Mouse (Mus musculus): ENCODE data around the gene Ifrd2.

Gene Ifrd2

DNA sequence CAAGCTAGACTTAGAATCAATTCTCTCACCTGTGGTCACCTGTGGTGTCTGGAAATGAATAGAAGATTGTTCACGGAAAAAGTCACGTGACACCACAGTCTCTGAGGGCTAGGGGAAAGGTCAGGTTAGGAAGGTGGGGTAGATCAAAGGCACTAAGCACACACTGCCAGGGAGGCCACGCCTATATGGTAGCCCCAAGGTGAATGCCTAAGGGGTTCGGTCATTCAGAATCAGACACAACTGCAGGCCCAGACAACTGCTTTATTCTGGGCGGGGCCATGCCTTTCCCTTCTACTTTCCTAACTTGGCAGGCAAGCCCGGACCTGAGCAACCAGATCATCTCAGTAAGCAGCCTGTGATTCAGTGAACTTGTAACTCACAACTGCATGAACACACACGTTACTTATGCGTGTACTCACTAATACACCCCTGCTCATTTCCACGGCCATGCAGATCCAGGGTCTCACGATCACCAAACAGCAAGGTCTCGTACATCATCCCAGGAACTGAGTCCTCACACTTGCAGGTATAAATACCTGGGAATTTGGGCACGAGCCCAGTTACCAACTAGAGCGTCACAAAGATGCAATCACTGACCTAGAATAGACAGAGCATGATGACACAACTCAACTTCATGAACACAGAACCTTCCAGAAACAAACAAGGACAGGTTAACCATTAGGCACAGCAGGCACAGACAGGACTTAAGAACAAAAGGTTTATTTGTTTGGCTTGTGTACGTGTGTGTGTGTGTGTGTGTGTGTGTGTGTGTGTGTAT is 11.7 kb upstream of the Ifrd2 start:
- no peak for DNase-seq (ENCODE audit: low spot score)

DNA sequence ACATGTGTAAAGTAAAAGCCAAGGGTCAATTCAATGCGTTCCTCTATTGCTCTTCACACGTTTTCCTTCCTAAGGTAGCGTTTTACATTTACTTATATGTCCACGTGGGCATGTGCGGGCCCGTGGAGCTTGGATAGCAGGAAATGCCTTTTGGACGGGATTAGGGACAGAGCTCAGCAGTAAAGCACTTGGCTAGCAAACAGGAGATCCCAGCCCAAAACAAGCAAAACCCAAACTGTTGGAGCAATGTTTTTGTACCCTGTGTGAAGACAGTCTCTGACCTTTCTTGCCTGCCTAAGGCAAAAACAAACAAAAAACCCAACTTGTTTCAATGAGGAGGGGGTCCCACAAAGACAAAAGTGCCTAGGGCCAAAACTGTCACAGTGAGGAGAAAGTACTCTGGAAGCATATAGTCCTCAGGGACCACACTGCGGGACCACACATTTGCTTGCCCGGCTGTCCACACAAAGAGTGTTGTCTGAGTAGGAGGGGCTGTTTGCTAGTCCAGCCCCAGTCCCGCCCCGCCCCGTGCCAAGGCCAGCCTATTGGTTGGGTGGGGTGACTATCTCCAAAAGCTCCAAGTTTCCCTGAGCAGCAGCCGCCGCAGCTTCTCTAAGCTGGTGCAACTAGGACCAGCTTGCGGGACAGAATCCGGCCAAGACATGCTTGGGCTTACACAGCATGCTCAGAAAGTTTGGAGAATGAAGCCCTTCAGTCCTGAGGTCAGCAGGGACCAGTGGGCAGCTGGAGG is 10.9 kb upstream of the Ifrd2 start, which contains the start of gene Hyal1:
TSS of gene Hyal1 (plus strand) at position 571 of the 751 bp plus-strand sequence.
- peak; percentile 82 for DNase-seq (ENCODE audit: low spot score)

DNA sequence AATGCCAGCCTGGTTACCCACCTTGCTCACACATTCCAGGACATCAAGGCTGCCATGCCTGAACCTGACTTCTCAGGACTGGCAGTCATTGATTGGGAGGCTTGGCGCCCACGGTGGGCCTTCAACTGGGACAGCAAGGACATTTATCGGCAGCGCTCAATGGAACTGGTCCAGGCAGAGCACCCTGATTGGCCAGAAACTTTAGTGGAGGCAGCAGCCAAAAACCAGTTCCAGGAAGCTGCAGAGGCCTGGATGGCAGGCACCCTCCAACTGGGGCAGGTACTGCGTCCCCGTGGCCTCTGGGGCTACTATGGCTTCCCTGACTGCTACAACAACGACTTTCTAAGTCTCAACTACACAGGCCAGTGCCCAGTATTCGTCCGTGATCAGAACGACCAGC is 9.6 kb upstream of the Ifrd2 start:
- no peak for DNase-seq (ENCODE audit: low spot score)

DNA sequence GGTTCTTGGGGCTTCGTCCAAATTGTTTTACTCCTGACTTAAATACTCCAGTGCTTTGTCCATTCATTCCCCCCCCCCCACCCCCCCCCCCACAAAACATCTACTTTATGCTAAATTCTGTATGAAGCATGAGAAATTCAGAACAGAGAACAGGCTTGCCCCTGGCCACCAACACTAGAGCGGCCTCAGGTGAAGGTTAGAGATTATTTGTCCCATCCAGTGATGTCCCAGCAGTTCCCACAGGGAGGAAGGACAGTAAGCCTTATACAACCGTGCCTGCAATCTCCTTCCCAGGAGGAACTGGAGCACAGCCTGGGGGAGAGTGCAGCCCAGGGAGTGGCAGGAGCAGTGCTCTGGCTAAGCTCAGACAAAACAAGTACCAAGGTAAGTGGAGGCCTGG is 8.9 kb upstream of the Ifrd2 start, which contains the start of gene Naa80:
TSS of gene Naa80 (plus strand) at position 301 of the 400 bp plus-strand sequence.
- DNase-seq (ENCODE audit: low spot score), result no peak

DNA sequence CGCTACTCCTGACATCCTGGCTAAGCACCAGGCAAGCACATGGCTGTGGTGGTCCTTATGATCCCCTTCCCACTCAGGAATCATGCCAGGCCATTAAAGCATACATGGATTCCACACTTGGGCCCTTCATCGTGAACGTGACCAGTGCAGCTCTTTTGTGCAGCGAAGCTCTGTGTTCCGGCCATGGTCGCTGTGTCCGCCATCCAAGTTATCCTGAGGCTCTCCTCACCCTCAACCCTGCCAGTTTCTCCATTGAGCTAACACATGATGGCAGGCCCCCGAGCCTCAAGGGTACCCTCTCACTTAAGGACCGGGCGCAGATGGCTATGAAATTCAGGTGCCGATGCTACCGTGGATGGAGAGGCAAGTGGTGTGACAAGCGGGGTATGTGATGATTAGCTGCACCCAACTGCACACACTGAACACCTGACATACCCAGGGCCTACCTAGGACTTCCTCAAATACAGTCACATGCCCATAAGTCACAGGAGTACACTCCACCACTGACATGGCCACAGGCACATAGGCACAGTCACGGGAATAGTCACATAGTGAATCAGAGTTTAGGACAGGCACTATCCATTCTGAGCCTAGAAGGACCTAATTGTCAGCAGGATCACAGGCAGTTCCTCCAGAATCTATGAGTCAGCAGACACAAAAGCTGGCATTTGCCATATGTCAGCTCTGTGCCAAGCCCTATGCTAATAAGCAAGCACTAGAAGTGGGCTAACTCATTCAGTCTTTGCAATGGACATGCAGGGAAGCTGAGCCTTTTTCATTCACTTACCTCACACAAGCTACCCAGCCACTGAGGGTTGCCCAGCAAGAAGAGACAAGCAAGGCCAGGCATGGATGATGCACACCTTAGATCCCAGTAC is 8.2 kb upstream of the Ifrd2 start:
- DNase-seq (ENCODE audit: low spot score), result no peak

DNA sequence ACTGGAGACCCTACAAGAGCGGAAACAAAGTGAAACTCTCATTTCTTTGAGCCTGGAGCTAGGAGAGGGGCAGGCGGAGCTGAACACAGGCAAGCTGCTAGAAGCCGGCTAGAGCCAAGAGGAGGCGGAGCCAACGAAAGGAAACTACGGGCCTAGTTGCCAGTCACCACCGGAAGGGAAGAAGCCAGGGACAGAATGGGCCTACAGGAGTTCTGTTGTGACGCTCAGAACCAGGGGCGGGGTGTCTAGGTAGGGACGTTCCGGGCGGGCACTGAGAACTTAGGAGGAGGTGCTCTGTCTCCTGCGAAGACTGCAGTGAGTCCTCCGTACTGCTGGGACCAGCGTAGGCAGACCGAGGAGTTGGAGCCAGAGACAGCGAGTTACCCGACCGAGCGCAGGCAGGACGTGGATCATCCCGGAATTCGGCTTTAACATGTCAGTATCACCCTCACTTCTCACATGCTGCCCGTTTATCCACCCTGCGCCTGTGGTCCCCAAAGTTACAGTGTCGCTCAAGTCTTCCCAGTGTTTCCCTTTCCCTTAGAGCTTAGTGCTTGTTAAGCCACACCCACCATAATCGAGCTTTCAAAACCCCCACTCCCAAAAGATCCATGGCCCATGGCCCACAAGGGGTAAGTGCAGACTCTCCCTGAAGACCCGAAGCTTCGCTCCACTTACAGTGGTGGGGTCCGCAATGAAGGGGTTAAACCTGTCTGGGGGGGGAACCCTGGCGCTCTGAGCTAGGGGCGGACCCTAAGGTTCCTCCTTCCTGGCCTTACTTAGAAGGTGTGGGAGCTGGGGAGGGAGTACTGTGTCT is 6.7 kb upstream of the Ifrd2 start, which contains the start of gene Hyal3:
TSS of gene Hyal3 (plus strand) at position 318 of the 817 bp plus-strand sequence.
- peak; percentile 76 for DNase-seq (ENCODE audit: low spot score)

DNA sequence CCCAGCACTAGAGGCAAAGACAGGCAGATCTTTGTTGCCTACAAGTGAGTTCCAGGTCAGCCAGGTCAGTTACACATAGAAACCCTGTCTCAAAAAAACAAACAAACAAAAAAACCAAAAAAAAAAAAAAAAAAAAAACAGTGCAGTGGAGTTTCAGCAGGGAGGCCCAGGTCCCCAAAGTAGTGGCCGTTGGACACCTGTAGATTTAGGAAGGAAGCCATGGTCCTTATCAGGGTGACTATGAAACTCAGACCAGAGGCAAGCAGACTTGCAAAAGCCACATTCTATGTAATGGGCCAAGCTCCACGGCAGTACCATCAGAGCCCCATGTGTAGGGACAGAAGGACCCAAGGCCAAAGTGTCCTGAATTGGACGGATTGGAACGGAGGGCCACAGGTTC is 5.9 kb upstream of the Ifrd2 start:
- DNase-seq (ENCODE audit: low spot score), result no peak

DNA sequence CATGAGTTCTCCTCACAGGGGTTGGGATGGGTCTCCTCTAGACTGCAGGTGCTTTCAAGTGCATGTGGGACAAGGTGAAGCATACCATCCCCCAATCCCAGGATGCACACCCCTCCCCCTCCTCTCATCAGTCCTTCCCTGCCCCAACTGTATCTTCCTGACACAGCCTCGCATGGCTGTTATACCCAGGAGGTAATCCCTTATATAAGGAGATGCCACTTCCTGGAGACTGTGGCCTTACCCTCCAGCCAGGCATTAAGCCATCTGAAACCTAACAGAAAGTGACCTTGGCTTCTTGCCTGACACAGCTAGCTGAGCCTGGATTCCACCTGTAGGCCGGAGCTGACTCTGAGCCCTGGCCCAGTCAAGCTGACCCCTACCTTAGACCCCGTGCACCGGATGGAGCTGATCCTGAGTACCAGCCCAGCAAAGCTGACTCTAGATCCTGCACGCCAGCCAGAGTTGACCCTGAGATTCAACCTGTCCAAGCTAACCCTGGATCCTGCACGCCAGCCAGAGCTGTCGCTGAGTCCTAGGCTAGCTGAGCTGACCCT is 4.9 kb upstream of the Ifrd2 start:
- DNase-seq (ENCODE audit: low spot score), result no peak

DNA sequence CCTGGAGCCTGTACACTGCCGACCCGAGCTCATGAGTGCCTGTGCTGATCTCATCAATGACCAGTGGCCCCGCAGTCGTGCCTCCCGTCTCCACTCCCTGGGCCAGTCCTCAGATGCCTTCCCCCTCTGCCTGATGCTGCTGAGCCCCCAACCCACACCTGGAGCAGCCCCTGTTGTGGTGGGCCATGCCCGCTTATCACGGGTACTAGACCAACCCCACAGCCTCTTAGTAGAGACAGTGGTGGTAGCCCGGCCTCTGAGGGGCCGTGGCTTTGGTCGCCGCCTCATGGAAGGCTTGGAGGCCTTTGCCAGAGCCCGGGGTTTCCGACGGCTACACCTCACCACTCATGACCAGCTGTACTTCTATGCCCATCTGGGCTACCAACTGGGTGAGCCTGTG is 4.3 kb upstream of the Ifrd2 start:
- DNase-seq (ENCODE audit: low spot score), result no peak

DNA sequence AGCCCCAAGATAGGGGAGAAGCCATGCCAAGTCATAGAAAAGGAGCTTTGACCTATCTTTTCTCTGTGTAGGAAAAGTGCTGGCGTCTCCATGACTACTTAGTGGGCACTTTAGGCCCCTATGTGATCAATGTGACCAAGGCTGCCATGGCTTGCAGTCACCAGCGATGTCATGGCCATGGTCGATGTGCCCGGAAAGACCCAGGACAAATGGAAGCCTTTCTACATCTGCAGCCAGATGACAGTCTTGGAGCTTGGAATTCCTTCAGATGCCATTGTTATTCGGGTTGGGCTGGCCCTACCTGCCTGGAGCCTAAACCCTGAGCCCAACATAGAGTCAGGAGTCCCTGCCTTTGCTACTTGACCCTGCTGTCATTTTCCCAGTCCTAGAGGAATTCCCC is 938 bp upstream of the Ifrd2 start:
- DNase-seq (ENCODE audit: low spot score), result no peak

DNA sequence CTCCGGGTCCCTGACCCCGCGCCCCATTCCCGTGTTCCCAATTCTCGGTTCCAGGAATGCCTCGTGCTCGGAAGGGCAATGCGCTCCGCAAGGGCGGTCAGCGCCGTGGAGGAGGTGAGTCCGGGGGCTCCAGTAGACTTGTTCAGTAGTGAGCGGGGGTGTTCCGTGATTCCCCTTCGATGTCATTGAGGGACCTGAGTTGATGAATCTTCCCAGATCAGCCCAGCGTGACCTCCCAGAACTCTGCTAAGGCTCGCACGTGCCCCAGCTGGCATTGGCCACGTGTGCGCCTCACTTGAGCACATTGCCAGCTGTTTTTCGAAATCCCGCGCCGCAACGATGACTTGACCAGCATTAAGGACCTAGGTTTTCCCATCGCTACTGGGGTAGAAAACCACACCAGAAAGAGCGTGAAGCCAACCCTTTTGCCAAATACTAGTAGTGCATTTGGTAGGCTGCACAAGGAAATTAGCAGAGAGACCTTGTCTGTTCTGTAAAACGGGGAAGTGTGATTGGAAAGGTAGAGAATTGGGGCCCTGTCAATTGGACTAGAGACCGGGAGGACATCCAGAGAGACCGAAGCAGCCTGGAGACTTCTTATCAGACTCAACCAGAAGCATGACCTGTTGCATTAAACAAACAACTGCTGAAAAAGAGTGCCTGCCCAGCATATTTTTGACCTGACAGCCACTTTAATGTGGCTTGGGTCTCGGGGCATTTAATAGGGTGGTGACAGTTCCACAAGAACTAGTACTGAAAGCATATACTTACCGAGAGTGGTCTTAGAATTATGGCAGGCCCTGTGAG is 594 bp downstream of the Ifrd2 start:
- DNase-seq (ENCODE audit: low spot score), result peak; percentile 62

DNA sequence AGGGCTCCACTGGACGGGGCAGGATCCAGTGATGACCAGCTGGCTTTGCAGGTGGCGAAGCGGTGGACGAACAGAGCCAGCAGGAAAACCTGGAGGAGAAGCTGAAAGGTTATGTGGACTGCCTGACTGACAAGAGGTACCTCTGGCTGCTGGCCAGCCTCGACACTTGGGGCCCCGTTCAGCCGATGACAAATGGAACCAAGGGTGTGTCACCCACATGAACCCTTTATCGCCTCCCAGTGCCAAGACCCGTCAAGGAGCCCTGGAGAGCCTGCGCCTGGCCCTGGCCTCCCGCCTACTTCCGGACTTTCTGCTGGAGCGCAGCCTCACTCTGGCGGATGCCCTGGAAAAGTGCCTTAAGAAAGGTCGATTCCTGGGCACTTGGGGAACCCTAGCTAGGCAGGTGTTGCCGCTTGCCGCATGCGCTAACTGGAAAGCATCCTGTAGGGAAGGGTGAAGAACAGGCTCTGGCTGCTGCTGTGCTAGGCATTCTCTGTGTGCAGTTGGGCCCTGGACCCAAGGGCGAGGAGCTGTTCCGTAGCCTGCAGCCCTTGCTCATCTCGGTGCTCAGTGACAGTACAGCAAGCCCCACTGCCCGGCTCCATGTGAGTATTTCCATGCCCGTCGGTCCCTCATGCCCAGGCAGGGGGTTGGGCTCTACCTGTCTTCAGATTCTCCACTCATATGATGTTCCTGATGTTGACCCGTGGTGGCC is 2.8 kb downstream of the Ifrd2 start:
- DNase-seq (ENCODE audit: low spot score), result no peak

DNA sequence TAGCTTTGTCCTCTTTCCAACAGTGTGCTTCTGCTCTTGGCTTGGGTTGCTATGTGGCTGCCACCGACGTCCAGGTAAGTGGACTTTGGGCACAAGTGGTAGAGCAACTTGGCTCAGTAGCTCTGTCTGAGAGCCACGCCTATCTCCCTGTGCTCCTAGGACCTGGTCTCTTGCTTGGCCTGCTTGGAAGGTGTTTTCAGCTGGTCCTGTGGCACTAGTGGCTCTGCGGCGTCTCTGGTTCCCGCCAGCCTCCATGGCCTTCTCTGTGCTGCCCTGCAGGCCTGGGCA is 3.3 kb downstream of the Ifrd2 start:
- no peak for DNase-seq (ENCODE audit: low spot score)

DNA sequence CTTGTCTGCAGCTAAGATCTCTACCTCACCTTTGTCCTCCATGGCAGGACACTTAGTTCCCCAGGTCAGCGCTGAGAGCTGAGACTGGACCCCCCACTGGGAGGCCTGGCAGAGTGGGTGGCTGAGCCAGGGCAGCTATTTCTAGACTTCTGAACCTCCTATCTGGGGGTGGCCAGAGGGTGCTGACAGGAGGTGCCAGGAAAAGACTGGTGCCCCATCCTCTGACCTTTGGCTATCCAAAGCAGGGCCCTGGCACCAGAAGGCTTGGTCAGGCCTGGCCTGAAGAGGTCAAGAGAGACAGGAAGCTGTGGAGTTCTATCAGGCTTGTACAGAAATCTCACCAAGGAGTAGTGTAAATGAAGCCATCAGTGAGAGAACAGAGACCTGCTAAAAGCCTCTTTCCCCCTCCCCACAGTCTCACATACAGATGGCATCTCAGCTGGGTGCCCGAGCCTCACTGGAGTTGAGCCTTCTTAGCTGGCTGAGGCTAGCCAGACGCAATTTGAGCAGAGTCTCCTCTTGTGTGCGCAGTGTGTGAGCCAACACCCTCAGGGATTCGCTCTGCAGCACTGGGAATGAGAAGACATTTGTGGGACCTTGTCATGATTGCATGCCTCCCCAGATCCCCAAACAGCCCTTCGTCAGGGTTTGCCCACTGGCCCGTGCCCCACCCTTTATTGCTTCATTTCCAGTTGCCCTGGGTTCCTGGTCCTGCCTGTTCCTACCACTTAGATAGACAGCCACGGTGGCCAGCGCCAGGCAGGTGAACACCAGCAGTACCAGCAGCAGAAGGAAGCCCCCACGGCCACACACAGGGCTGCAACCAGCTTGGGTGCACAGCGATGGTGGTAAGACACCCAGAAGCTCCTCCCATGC is 5.9 kb downstream of the Ifrd2 start:
- DNase-seq (ENCODE audit: low spot score), result no peak

DNA sequence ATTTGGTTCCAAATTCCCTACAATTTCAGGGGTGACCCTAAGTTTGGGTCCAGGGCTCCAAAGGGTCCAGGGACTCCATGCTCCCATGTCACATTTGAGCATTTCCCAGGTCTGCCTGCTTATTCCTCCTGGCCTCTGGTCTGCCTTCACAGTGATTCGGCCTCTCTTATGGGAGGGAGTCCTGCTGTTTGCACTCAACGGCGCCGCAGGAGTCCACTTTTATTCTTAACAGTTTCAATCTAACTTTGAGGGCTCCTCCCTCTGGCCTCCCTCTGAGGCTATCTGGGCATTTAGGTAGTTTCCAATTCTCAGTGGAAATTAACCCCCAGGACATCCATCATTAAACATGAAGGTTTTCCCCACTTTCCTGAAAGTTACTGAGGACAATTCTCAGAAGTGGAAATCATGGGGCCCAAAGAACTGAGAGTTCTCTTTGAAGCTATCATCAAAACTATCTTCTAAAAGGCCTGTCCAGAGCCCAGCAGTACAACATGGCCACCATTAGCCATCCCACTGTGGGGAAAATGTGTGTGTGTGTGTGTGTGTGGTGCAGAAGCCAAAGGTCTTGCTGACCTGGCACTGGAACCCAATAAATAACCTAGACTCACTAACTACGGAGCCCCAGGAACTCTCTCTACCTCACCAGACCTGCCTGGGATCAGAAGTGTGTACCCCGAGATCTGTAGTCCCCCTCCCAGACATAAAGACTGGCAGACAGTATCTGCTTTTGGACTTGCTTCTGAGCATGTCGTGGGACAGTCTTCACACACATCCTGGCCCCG is 7.0 kb downstream of the Ifrd2 start:
- no peak for DNase-seq (ENCODE audit: low spot score)

DNA sequence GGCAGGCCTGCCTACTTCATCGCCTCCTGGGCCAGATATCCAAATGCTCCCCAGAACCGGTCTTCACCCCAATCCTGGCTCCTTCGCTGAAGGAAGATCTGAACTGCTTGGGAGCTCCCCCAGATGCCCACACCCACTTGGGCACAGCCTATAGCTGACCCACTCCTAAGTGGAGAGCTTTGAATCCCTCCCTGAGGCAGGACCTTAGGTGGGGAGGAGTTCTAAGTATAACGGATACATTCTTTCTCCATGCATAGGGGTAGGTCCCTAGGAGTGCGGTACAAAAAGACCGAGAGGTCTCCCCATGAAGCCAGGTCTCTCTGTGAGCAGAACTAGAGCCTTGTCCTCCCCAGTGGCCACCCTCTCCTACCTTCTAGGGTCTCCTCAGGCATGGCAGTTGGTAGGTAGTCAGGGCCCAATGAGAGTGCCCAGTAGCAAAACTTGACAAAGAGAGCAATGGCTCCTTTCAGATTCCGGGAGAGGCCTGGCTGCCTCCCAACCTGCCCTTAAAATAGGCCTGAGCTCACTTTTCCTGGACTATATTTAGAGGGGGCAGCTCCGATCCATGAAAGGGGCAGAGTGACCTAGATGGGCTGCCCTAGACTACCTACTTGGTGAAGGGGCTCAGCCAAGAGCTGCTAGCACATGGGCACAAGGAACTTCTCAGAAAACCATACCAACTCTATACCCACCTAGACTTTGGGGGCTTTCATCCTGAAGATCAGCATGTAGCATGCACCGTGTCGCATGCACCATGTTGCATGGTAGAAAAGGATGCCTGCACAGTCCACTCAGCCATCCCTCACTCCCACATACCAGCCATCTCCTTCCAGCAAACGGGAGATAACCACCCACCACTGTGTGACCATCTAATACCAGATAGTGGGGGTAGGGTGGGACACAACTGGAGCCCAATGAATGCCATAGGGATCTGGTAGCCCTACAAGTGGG is 9.5 kb downstream of the Ifrd2 start:
- DNase-seq (ENCODE audit: low spot score), result no peak

DNA sequence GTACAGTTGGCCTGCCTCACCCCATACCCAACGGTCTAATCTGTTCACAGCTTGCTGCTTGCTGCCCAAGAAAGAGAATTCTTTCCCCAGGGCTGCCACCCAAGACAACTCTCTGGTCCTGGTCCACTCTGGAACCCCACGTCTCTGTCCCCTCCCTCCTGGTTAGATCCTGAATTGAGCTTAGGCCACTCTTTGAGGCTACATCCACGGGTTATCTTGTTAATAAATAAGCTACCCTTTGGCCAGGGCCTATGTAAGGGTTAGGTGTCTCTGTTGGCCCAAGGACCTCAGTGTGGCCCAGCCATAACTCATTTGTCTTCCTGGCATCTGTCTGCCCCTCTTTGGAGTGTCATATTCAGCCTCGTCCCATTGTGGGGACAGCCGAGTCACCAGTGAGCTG is 10.9 kb downstream of the Ifrd2 start:
- DNase-seq (ENCODE audit: low spot score), result no peak

Measured in retina, embryonic 14.5 days (tissue).